Mouse (Mus musculus): ENCODE measurements around the gene Tmem230.
"Not testable (repeated sequence)": the region's sequence is repeated elsewhere in the genome, so short reads cannot be mapped to it uniquely, and the experiment has no call there.

Gene Tmem230

DNA sequence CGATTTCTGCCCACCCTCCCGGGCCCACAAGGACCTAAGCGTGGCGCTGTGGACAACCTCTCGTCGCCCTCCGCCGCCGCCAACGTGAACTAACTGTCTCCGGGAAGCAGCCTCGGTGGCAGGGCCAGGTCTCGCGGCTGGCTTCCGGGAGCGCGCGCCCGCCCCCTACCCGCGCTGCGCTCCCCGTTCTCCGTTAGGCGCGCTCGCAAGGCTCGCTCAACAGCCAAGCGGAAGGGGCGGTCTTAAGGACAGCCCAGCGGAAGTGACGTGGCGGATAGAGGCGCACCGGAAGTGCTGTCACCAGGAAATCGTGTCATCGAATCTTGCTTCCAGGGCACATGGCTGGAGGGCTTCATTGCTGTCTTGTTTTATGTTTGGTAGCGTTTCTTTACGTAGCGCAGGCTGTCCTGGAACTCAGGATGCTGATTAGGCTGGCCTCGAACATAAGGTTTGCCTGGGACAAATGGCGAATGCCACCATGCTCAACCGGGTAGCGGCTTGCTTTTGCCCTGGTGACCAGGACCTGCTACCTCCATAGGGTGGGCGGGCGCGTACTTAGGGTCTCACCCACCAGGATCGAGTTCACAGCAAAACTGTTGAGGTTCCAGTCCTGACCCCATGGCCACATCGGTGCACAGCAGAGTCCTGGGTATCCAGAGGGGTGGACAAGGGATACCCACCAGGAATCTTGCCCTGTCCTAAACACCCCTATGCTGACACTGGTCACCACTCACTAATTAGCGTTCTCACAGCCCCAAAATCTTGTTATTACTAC is at the start of gene Tmem230:
Tmem230 (minus strand) TSS at position 269 of the 775 bp plus-strand sequence.
- DNase-seq (ENCODE audit: low spot score): peak; percentile 91

DNA sequence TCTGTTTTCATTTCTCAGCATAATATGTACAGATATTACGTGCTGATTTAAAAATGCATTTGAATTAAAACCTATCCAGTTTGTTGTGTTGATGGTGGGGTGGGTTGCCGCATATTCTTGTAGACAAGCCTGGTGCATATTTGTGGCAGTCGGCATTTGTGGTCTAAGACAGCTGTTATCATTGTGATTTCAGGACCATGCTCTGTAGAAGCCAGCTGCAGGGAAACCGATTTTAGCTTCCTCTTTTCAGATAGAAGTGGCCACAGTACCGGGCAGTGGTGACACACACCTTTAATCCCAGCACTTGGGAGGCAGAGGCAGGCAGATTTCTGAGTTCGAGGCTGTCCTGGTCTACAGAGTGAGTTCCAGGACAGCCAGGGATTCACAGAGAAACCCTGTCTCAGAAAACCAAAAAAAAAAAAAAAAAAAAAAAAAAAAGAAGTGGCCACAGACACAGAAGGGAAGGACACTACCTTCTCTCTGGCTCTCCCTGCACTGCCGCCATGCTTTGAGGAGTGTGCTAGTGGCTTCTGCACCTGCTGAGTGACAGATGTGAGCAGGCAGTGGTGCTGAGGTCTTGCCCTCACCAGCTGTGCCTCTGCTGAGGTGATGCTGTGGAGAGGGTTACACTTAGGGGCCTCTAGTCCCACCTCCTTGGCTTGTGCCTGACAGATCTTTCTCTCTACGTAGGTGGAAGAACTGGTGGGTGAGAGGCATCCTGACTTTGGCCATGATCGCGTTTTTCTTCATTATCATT is 46.3 kb upstream of the Tmem230 start:
- DNase-seq (ENCODE audit: low spot score): no peak

DNA sequence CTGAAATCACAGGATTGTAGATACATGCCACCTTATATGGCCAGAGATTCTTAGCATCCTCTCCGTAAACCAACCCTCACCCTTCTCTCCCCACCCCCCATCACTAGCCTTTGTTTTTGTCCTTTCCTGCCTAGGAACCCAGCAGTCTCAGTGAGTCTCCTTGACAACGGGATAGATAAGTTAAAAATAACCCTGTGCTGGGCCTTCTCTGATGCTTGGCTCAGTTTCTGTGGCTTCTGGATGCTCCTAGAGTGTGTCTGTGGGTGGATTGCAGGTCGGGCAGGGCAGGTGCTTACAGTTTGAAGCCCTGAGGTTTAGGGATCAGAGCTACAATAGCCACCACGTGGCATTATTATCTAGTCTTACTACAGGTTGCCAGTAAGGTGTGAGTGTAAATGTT is 44.5 kb upstream of the Tmem230 start:
- peak; percentile 21 for DNase-seq (ENCODE audit: low spot score)

DNA sequence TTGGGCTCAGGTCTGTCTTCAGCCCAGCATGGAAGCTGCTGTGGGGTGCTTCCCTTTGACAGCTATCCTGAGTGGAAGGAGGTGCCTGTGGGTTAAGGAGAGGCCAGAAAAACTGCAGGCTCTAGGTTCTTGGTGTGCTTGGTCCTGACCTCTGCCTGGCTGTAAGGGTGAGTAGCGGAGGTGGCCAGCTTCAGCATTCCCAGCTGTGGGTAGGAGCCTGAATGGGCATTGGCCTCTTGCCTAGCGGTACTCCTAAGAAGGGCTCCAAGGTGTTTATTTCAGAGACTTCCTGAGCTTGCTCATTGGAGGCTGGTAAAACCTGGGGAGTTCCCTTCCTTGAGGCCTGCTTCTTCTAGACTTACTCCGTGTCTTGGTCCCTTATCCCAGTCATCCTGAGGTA is 43.7 kb upstream of the Tmem230 start:
- no peak for DNase-seq (ENCODE audit: low spot score)

DNA sequence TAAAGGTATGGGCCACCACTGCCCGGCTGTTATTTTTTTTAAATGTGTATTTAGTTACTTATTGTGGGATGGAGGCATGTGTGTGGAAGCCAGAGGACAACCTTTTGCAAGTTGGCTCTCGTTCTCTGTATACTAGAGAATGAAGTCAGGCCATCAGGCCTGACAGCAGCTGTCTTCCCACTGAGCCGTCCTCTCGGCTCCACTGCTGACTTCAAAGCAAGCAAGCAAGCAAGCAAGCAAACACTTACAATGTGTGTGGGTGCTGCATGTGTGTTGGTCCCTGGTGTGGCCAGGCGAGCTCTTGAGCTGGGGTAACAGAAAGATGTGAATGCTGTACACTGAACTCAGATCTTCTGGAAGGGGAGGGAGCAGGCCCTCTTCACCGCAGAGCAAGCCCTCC is 43.2 kb upstream of the Tmem230 start:
- DNase-seq (ENCODE audit: low spot score): no peak

DNA sequence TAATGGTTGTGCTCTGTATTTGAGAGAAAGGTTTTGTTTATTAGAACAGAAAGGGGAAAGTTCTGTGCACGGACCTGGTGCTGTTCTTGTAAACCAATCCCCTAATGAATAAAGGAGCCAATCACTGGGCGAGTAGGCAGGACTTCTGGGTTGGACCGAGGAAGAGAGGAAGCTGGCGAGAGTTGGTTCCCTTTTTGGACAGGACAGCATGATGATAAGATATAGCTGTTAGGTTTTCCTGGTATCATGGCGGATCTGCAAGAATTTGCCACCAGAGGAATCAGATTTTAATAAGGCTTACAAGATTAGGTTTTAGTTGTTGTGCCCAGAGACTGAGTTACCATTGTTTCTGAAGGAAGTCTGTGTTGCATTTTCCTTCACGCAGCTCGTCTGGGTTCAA is 41.6 kb upstream of the Tmem230 start:
- not testable (repeated sequence) for DNase-seq (ENCODE audit: low spot score)

DNA sequence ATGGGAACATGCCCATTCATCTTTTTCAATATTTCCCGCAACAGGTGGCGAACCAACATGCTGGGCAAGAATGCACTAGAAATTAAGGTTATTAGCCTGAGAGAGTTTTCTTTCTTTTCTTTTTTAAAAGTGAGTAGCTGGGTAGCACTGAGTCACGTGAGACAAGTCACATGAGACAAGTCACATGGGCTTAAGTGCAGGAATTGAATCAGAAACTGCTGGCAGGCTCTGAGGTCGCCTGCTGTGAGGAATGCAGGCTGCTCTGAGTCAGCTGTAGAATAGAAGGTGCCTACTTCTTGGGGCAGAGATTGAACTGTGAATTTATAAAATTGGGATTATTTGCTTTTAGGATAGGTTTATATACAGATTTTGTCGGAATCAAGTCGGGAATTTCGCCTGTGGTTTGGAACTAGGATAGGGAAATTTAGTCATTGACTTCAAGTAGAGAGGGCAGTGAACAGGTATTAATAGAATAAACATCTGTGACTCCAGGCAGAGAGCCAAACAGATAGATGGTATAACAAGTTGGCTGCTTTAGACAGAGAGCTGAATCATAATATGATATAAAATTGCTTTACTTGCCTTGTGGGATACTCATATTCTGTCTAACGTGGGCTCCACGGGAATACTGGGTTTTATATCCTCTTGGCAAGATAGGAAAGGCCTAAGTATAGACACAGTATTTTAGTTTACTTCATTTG is 38.9 kb upstream of the Tmem230 start:
- no peak for DNase-seq (ENCODE audit: low spot score)

DNA sequence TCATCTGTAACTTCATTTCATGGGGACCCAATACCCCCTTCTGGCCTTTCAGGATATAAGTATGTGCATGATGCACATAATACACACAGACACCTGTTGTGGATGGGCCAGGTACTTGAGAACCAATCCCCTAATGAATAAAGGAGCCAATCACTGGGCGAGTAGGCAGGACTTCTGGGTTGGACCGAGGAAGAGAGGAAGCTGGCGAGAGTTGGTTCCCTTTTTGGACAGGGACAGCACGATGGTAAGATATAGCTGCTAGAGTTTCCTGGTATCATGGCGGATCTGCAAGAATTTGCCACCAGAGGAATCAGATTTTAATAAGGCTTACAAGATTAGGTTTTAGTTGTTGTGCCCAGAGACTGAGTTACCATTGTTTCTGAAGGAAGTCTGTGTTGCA is 38.1 kb upstream of the Tmem230 start:
- DNase-seq (ENCODE audit: low spot score): not testable (repeated sequence)

DNA sequence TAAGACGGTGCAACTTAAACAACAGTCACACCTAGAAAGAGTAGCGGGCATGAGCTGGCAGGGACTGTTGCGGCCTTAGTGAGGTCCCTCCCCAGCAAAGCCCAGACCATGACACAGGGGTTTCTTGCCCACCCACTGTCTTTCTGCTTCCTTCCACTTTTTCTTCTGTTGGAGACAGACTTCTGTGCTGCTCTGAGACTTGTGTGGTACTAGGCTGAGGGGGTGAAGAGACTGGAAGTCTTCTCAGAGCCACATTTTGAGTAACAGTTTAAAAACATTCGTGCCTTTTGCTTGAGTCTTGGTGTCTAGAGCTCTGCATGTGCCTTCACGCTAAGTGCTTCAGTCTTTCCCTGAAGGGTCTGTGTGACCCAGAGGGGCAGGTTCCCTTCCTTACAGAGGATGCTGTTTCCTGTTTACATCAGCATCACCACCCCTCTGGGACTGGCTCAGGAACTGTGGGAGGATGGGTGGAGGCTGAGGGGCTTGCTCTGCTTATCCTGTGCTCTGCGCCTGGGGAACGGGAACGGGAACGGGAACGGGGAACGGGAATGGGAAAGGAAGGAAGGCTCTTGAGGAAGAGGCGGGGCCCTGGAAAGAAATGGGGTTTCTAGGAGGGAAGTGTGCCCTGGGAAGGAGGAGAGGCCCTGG is 37.0 kb upstream of the Tmem230 start:
- DNase-seq (ENCODE audit: low spot score): no peak

DNA sequence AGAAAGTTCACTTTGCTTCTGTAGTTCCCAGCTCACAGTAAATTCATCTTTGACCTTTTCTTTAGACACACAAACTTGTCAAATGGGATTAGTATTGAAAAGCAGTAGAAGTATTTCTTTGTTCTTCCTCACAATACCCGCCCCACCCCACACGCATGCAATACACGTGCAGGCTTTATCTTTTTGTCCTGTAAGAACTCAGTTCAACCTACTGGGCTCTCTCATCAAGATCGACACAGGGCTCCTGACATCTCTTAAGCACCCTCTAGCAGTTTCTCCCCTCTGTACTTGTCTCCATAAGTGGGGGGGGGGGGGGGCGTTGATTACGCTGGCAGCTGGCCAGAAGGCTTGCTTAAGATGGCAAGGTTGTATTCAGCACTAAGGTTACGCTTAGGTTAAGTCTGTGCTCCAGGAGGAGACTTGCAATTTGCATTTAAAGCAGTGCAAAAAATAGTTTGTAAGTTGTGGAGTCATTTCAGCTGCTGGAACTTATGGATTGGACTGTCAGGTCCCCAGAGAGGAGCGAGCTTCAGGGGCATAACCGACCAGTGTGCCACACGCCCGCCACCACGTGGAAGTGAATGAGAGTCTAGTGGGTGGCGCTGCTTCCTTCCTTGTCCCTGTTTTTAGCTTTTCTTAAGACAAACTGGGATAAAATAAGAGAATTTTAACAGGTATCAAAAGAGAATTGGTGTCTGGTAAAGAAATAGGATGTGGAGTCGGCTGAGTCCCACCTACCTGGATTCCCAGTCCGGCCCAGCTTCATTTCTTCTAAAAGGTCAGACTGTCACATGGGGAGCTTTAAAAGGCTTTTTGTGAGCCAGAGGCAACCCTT is 35.8 kb upstream of the Tmem230 start:
- DNase-seq (ENCODE audit: low spot score): no peak

DNA sequence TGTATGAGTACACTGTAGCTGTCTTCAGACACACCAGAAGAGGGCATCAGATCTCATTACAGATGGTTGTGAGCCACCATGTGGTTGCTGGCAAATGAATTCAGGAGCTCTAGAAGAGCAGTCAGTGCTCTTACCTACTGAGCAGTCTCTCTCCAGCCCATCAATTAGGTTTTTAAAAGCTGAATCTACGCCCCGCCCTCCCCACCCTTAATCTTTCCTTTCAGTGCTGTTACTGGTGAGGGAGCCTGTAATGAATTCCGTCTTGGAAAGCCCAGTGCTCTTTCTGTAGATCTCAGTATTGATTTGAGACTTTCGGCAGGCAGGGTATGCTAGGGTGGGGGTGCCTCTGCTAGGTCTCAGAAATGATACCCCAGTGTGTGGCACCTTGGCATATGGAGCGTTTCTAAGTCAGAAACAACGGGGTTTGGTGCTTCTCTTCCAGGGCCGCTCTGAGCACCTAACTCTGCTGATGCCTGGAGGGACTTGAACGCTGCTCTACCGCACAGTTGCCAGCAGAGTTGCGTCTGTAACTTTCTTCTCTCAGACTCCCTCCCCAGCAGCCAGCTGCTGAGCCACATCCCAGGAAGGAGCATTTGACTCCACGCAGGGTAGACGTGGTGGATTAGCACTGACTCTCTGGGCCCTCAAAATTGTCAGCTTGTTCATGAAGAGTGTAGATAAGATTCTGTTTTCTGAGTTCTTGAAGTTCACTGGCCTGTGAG is 35.0 kb upstream of the Tmem230 start:
- no peak for DNase-seq (ENCODE audit: low spot score)

DNA sequence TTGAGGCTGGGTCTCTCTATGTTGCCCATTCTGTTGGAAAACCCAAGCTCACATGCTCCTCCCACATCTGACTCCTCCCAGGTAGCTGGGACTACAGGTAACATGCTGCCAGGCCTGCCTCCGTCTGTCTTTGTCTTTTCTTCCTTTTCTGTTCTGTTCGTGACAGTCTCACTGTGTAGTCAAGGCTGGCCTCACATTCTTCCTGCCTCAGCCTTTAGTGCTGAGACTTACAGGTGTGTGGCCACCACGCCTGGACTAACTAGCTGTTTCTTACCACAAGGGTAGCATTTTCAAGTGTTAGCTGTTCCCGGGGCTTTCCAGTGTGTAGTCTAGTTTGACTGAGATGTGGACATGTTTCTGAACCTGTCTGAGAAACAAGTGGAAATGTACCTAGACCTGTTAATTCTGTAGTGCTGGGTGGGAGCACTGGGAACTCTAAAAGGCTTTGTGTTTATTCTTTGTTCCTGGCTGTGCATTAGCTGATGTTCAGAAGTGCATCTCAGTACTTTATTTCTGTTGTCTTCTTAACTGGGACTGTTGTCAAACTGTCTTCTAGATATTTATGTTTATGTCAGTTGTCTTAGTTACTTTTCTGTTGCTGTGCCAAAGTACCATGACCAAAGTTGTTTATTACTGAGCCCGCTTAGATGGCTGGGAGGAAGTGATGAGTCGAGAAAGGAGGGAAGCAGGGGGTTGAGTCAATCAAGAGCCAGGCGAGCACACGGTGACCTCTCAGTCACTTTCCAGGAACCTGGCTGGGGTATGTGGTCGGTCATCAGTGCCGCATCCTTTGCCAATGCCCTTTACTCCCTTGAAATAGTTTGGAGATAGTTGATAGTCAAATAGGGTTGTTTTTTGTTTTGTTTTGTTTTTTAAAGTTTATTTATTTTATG is 34.2 kb upstream of the Tmem230 start:
- no peak for DNase-seq (ENCODE audit: low spot score)

DNA sequence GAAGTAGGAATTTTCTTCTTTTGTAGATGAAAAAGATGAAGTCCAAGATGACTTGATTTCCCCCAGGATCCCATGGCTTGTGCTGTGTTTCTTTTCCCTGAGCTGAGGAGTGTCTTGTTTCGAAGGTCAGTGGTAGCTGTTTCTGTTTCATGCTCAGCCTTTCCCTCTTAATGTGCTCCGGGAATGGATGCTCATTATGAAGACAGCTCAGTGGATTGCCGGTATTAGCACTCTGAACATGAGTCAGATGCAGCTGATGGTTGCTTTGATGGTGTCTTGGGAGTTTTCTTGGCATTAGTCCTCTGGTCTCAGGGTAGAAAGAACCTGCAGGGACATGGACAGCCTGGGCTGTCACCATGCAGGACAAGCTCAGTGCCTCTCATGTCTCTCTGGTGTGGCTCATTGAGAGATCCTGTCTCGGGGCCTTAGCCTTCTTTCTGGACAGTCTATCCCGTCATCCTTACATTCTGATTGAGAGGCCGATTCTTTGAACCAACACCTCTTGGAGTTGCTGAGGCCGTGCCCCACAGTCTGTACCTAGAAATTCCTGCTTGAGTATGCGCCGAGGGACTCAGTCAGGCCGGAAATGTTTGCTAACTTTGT is 33.0 kb upstream of the Tmem230 start:
- DNase-seq (ENCODE audit: low spot score): no peak

DNA sequence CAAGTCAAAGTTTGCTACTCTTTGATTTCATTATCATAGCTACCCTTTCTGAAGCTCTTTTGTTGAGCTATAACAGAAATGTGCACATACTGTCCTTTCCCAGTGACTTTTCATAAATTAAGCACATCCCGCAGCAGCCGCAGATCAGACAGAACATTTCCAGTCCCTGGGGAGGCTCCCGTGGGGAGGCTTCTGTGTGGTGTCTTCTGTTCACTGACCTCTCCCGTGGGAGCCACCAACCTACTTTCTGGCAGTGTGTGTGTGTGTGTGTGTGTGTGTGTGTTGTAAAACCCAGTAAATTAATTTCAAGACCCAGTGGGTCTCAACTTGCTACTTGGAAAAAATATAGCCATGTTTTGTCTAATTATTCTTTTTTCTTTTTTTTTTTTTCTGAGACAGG is 32.4 kb upstream of the Tmem230 start:
- no peak for DNase-seq (ENCODE audit: low spot score)

DNA sequence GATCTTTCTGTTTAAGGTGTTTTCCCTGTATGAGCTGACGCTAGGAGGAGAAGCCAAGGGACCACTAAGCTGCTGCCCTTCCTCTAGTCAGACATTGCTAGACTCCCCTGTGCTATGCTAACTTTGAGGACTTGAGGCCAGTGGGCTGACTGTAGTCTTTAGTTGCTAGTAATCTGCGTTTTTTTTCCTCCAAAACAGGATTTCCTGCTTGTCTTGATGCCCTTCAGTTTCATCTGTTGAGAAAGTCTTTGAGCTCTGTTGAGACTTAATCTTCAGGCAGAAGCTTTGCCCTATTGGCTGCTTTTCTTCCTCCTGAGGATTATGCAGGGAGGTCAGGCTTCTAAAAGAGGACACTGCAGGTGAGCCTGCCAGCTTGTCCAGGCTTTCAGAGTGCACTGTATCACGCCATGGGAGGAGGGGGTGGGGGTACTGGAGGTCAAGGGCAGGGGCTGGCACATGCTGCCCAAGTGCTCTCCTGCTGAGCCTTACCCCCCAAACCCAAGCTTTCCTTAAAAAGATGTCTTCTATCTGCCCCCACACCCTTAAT is 31.8 kb upstream of the Tmem230 start:
- no peak for DNase-seq (ENCODE audit: low spot score)

DNA sequence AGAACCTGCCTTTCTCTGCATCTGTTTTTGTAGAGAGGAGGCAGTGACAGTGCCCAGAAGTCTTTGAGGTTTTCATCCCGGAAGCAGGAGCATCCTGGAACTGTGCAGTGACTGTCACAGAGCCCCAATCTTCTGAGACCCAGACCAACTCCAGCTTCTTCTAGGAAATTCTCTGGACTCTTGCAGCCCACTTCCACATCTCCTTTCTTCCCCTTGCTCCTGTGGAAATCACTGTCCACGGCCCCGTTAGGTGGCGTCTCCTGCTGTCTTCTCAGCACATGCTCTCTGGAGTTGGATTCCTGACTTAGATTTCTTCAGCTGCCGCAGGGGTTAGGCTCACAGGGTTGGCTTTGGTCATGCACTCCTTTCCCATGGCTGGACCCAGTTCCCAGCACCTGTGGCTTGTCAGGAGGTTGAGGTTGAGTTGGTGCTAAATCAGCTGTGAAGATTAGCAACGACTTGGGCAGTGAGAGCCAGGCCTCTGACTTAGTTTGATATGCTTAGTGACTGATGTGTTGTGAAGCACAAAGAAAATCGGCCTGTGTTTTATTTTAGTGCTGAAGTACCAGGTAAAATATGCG is 30.8 kb upstream of the Tmem230 start:
- no peak for DNase-seq (ENCODE audit: low spot score)

DNA sequence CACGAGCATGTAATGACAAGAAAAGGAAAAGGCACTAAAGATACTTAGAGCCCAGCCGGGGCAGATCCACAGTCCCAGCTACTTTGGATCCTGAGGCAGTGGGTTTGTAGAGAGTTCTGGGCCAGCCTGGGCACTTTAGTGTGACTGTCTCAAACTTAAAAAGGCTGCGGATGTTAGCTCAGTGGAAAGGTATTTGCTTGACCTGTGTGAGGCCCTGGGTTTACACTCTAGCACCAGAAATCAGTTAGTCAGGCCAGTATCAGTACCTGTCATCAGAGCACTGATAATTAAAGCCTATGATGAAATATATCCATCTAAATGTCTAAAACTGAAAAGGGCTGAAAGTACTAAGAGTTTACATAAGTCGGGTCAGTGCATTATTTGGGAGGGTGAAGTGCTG is 28.6 kb upstream of the Tmem230 start:
- DNase-seq (ENCODE audit: low spot score): no peak

DNA sequence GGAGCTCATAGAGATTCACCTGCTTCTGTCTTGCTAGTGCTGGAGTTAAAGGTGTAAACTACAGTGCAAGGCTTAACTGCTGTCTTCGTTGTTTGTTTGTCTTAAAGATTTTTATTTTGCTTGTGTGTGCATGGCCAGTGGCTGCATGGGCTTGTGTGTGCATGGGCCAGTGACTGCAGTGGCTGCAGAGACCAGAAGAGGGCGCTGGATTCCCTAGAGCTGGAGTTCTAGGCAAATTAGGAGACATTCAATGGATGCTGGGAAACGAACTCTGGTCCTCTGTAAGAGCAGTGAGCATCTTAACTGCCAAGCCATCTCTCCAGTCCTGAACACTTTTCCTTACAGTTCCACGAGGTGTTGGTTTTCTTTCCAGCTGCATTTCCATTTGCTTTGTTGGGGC is 27.9 kb upstream of the Tmem230 start:
- no peak for DNase-seq (ENCODE audit: low spot score)

Measured in ovary, postnatal 36 days (tissue).